Mouse (Mus musculus): ENCODE data around the gene Acad10. TPM values are rescaled to one million over a fixed set of nuclear protein-coding genes. Genes with fewer than 3 reads are reported as not detected.

The Acad10 gene
- total RNA-seq, 2 experiments from 2014 or later: 10.2 to 11.8 TPM

Other genes with a start within 250 kb of the Acad10 start
- 1 to 10 TPM; 7.4 to 7.5 TPM for gene Tmem116, start 208.6 kb downstream of the Acad10 start, total RNA-seq (2021)
- gene Erp29, start 208.0 kb downstream of the Acad10 start, total RNA-seq (2021): 10 to 100 TPM; 28.6 to 38.1 TPM
- gene Adam1b, start 157.1 kb downstream of the Acad10 start, total RNA-seq (2021): not detected
- 1 to 10 TPM; 1.7 to 2.0 TPM for gene Adam1a, start 115.0 kb downstream of the Acad10 start, total RNA-seq (2021)
- not detected for gene Gm42878, start 115.0 kb downstream of the Acad10 start, total RNA-seq (2021)
- gene Mapkapk5, start 114.6 kb downstream of the Acad10 start, total RNA-seq (2021): 100 to 1,000 TPM; 133 to 140 TPM
- gene Aldh2, start 66.7 kb downstream of the Acad10 start, total RNA-seq (2021): 100 to 1,000 TPM; 172 to 203 TPM
- 10 to 100 TPM; 26.0 to 27.8 TPM for gene Acad12, start 41.6 kb downstream of the Acad10 start, total RNA-seq (2021)
- 10 to 100 TPM; 29.7 to 31.8 TPM for gene Brap, start within 50 bp of the Acad10 start, total RNA-seq (2021)
- gene Atxn2, start 50.8 kb upstream of the Acad10 start, total RNA-seq (2021): 100 to 1,000 TPM in 1 of 2 experiments, 10 to 100 TPM in 1; 80.1 to 109 TPM
- gene Sh2b3, start 177.1 kb upstream of the Acad10 start, total RNA-seq (2021): 10 to 100 TPM; 11.4 to 13.0 TPM
- 1 to 10 TPM; 4.4 to 5.7 TPM for gene Pheta1, start 188.5 kb upstream of the Acad10 start, total RNA-seq (2021)